Mouse (Mus musculus) Muller cell, postnatal 12 days (primary cell): ENCODE results near the gene Pfkfb4.
A peak's percentile ranks its signal among the peaks of the same experiment; 100 is the strongest.

Source experiments
- DNase-seq: peaks from one replicate; pipeline ENCODE4 v3.0.0-alpha.2; 2015; ENCODE audit errors: inconsistent ontology term

Gene Pfkfb4

DNA sequence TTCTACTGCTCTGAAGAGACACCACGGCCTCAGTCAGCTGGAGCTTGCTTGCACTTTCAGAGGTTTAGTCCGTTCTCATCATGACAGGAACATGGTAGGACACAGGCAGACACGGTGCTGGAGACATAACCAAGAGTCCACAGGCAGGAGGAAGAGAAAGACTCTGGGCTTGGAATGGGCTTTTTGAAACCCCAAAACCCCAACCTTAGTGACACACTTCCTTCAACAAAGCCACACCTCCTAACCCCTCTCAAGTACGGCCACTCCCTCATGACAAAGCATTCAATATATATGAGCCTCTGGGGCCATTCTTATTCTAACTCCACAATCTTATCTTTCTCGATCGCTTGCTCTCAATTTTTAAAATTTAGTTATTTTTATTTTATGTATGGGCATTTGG, 40.9 kb downstream of the Pfkfb4 start:
- DNase-seq = no peak

DNA sequence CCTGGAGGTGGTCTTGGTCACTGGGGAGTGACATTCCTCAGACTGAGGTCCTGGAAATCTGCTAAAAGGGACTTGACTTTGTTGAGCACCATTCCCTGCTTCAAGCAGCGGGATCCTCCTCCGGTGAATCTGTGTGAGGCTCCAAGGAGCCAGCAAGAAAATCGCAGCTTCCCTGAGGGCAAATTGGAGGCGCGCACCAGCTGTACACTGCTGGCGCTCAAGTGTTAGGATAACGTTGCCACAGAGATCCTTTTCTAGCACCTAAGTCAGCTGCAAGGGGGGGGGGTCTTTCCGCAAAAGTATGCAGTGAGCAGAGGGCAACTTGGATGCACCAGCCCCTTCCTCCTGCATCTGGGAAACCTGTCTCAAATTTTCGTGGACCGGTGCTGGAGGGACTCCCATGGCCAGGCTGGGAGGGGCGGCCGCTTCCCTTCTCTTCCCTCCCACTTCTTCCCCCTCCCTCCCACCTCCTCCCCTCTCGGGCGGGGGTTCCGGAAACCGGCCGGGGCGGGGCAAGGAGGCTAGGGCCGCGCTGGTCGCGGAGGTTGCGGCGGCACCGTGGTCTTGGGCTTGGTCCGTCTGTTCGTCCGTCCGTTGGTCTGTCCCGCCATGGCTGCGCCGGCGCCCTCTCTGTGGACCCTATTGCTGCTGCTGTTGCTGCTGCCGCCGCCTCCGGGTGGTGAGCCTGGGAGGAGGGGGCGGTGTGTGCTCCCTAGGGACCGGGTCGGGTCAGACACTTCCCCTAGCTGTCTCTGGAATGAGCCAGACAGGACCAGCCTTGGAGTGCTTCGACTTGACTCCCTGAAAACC, 46.7 kb downstream of the Pfkfb4 start, which contains the start of gene Shisa5:
TSS of gene Shisa5 (plus strand) at position 480 of the 810 bp plus-strand sequence.
- DNase-seq = peak; percentile 88

DNA sequence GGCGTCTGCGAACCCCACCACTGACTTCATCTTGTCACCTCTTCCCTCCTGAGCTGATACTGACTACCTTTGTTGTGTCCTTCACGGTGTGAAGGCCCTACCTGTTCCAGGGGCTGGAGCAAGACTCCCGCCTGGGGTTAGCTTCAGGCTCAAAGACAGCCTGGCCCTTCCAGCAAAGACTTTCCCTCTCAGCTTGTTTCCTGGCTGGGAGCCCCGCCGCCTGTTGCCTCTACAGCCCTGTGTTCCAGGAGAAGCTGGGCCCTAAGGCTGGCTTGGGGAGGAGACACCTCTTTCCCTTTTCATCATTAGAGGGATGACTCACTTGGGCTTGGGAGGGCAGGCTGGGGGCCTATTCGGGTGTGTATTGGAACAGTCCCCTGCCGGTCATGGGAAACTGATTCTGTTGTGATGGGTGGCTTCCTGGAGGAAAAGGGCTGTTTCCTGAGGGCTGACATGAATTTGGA, 47.4 kb downstream of the Pfkfb4 start:
- peak; percentile 72 for DNase-seq

DNA sequence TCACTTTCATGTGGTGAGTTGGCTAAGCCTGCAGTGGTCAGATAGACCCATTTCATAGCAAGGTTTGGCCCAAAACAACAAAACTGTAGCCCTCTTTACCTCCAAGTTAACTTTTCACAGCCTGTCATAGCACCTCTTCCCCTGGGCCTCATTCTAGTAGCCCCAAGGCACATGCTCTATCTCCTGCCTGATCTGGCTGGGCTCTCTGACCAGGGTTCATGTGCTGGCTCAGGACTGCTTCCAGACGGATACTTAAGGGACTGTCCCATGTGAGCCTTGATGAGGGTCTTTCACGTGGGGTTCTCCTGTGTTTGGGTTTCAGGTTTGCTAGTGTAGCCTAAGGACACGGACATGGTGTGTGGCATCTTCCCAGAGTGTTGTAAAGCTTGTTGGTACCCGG, 48.1 kb downstream of the Pfkfb4 start:
- no peak for DNase-seq

DNA sequence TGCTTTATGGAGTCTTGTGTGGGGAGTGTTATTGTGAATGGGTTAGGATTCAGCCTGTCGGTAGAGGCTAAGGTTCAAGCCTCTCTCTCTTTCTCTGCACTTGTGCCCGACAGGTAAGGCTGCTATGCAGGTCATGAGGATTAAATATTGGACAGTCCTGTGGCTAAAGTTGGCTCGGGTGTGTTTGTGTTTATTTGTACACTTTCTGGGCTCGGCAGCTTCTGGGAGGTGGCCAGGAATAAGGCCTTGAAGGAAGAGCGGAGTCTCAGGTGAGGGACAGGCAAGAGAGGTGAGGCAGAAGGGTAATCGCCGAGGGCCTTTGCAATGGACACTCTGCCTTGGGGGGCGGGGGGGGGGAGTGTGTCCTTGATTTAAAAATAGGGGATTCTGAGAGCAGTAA, 48.6 kb downstream of the Pfkfb4 start:
- DNase-seq = no peak

DNA sequence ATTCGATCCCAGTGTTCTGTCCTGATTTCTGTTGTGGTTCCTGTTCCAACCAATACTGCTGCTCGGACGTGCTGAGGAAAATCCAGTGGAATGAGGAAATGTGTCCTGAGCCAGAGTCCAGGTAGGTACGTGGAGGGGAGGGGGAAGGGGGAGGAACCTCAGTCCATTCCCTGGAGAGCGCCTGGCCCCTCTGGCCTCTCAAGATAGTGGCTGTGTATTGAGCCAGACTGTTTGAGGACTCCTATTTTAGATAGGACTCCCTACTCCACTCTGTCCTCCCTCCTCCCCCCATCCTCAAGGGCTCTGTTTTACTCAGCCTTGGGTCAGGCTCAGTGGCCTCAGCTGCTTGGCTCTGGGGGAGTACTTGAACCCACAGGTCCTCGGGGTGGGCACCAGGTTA, 49.3 kb downstream of the Pfkfb4 start:
- DNase-seq = no peak

DNA sequence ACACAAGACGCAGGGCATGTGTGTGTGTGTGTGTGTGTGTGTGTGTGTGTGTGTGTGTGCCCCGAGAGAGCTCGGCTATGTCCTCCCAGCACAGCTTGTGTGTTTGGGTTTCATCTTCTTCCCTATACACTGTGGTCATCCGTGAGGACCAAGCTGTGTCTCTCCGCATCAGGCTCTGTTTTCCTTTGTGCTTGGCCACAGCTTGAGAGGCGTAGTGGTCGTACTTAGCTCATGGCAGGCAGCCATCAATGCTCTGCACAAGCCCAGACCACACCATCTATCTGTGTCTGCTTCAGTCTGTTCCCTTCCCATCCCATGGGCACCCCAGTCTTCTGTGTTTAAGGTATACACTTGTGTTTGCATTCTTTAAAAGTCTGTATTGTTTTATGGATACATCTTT, 49.8 kb downstream of the Pfkfb4 start:
- DNase-seq = no peak

DNA sequence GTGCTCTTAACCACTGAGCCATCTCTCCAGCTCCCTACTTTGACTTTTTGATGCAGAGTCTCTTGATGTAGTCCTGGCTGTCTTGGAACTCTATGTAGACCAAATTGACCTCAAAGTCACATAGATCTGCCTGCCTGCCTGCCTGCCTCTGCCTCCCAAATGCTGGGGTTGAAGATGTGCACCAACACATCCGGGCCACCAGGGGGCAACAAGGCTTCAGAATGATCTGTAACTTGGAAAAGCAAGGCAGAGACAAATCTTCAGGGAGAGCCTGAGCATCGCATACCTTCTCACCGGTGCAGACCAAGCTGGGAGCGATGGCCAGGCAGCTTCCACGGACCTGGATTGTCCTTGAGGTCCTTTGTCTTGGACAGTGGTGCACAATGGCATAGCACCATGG, 54.7 kb downstream of the Pfkfb4 start:
- DNase-seq = peak; percentile 40

DNA sequence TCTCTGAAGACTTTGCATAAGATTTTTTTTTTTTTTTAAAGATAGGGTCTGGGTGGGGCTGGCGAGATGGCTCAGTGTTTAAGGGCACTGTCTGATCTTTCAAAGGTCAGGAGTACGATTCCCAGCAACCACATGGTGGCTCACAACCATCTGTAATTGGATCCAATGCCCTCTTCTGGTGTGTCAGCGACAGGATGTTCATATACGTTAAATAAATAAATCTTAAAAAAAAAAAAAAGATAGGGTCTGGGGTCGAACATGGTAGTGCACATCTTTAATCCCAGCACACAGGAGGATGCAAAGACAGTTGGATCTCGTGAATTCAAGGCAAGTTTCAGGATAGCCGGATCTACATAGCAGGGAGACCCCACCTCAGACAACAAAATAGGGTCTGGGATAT, 57.7 kb downstream of the Pfkfb4 start:
- DNase-seq = no peak

DNA sequence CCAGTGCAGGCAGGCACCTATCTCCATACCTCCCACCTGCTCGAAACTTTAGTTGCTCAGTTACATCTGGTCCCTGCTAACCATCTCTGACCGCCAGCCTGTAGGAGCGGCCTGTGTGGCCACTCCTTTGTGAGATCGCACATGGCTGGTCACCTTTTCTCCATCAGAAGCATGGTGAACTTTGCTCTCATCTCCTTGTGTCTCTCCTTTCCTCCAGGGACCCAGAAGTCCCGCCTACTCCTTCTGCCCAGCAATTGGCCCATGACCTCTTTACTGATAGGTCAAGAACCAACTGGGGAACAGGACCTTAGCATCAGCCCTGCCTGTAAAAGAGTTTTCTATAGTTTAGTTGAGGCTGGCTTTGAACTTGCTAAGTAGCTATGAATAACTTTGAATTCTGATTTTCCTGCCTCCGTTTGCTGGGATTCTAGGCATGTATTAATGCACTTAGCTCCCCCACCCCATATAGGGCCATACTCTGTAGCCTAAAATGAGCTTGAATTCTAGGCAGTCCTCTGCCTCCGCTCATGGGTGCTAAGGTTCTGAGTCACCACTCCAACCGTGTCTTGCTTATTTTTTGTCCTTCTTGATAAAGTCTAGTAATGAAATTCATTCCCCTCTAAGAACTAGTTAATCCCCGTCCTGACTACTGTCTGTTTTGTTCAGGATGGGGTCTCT, 58.6 kb downstream of the Pfkfb4 start:
- no peak for DNase-seq

DNA sequence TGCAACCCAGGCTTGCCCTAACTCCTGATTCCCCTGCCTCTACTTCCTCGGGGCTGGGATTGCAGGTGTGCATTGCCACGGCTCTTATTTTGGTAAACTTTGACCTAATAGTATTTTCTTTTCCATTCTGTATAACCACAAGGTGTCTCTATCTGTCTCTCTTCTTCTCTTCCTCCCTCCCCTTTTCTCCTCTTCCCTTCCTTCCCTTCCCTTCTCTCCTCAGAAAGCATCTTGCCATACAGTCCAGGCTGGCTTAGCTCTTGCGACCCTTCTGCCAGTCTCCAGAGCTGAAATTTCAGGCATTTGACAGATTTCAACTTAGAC, 59.1 kb downstream of the Pfkfb4 start:
- DNase-seq = no peak

DNA sequence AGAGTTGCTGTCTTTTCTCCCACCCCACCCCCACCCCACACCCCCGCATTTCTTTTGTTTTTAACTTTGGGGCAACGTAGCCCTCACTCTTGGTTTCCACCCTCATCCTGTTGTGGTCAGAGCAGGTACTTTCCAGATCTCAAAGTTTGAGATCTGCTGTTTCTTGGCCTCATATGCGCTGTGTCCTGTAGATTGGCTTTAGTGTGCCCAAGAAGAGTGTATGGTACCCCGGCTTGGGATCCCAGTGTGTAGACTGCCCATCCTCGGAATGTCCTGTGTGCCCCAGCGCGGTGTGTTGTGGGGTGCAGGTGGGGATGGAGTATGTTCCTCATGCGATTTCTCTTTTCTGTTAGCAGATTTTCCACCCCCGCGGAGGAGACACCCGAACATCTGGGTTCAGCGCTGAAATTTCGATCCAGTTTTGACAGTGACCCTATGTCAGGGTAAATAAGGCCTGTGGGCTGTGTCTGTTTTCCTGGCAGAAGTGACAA, 59.5 kb downstream of the Pfkfb4 start:
- DNase-seq = no peak

DNA sequence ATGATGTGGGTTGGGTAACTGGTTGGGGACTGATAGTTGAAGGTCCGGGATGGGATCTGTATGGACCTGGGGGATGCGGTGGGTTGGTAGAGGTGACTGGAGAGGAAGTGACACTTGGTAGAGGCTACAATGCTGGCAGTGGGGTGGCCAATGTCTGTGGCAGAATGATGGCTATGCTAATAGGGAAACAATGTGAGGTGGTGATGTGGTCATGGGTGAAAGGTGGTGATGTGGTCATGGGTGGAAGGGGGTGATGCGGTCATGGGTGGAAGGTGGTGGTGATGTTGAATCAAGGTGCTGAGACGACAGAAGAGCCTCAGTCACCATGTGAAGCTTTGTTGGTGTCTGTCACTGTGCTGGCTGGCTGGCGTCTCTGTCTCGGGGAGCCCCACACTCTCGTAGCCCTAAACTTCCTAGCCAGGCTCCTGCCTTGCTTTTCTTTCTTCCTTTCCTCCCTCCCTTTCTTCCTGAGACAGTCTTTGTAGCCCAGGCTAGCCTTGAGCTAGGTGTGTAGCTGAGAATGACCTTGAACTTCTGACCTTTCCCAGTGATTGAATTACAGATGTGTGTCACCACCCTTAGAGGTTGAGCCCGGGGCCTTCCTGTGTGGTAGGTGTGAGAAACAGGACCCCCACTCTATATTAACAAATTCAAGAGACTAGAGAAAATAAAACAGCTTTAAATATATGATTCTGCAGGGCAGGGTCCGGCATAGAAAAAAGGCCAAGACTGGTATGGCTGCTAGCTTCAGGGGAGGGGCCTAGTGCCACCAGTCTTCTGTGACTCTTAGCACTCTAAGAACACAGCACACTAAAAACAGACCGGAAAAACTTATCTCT, 60.3 kb downstream of the Pfkfb4 start:
- no peak for DNase-seq

DNA sequence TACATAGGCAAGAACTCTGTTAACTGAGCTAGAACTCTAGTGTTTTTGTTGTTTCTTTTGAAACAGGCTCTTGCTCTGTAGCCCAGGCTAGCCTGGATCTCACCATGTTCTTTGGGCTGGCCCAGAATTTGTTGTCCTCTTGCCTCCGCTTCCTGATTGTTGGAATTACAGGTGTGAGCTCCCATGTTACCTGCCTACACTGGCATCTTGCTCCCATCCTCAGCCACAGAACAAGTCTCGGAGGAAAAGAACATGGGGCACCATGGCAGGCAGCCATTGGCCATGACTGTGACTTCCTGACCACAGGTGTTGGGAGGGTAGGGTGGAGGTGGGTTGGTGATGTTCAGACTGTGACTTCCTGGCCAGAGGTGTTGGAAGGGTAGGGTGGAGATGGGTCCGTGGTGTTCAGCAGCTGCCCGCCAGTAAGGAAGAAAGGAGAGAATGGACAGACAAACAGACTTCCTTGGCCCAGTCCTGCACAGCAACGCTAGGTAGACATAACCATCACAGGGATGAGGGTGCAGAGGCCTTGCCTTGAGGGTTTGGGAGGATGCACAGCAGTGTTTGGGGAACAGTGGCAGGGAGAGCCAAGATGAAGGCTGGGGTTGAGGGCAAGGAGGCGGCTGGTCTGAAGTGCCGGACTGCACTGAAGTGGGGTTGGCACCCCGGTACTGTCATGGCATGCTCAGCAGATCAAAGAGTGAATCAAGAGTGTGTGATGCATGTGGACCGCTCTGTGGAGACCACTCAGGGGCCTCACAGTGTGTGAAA, 61.1 kb downstream of the Pfkfb4 start:
- DNase-seq = no peak

DNA sequence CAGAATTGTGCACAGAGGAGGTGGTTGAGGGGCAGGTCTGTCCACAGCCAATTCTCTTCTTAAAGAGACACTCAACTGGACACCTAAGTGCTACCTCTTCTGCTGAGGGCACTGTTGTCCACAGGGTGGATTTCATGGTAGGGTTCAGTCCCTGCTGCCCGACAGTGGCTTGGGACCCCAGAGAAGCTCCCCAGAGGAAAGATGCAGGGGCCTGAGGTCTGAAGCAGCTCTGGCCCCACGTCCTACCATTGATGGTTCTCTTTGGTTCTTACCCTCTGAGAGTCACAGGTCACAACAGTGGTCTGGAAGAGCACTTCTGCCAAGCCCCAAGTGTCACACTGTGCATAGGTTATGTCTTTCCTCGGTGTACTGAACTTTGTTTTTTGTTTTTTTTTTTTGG, 61.8 kb downstream of the Pfkfb4 start:
- no peak for DNase-seq

DNA sequence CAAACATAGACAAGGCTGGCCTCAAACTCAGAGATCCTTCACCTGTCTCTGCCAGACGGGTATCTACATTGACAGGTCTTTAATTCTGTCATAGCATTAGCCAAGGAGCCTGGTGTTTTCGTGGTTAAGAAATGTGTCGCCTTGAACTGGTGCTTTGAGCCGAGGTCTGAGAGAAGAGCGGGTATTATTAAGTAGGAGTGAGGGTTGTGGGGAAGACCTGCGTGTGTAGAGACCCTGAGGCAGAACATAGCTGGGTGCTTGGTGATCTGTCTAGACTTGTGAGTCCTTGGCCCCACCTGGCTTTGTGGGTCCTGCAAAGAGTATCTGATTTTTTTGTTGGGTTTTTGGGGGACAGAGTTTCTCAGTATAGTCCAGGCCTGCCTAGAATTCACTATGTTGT, 62.3 kb downstream of the Pfkfb4 start:
- DNase-seq = no peak

DNA sequence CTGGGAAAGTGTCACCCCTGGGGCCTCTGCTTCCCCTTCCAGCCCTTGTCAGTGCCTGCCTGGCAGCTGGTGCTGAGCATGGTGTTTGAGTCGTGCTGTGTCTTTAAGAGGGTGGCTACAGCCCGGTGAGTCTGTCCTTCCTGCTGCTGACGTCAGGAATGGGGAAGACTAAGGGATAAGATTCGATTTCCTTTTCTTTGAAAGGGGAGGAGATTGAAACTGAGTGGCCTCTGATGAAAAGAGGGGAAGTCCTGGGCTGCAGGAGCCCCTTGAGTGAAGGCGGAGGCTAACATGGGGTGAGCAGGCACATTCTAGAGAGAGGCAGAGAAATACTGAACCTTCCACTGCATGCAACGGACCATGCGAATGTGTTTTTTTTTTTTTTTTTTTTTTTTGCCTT, 63.1 kb downstream of the Pfkfb4 start:
- DNase-seq = peak; percentile 72

DNA sequence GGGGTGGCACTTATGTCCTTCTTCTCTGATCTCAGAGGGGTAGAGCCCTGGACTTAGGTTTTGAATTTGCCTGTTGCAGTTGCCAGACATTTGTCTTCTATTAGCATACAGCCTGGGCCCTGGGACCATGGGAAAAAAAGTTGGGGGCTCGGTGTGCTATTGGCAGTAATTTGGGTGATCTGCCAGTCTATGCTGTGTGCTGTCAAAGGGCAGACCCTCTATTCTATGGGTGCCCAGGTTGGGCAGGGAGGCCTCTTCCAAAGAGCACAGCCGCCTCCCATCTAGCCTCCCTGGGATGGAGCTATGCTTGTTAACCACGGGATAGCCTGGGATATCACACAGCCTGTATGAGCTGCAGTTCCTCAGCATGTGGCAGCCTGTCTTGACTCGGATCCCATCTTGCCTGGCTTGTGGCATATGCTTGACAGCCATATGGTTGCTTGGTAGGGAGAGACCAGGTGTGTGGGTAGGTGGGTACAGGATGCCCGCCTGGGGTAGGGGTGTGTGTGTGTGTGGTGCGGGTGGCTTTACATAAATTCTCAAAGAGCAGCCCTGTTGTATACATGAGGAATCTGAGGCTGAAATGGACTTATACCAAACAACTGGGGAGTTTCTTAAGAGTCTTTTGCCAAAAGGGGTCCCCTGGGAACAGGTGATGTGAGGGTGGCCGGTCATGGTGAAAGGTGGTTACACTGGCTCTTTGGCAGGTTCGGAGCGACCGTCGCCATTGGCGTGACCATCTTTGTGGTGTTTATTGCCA, 63.9 kb downstream of the Pfkfb4 start:
- DNase-seq = no peak

DNA sequence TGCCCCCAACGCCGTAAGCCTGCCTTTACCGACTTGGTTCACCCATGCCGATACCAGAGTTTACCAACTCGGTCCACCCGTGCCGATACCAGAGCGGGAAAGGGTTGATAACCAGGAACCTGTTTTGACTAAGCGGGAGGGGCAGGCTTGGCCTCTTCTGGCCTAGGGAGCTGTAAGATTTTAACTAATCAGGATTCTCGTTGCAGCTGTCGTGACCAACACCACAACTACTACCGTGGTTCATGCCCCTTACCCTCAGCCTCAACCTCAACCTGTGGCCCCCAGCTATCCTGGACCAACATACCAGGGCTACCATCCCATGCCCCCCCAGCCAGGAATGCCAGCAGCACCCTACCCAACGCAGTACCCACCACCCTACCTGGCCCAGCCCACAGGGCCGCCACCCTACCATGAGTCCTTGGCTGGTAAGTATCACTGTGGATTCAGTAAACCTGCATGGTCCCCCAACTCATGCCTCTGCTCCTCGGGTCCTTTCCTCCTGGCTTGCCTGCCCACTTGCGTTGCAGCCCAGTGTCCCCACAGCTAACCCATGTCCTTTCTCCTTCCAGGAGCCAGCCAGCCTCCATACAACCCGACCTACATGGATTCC, 64.6 kb downstream of the Pfkfb4 start:
- DNase-seq = no peak

DNA sequence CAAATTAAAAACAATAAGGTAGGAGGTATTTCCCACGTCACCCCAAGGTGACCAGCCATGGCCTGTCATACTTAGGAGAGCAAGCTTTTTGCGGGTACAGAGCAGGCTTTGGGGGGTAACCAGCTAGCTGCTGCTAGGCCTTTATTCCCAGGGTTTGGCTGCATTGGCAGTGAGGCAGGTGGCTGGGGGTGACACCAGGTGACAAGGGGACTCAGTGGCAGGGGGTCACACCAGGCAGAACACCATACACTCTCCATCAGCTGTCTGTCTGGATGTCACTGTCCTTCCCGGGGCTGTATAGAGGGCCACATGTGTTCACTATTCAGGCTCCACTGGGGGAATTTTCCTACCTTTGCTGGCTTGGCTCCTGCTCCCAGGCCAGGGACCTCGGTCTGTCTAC, 65.3 kb downstream of the Pfkfb4 start:
- DNase-seq = no peak
